Mouse (Mus musculus) embryonic facial prominence, embryonic 13.5 days (tissue): ENCODE measurements around the gene Il2ra. TPM values are rescaled to one million over a fixed set of nuclear protein-coding genes. Genes with fewer than 3 reads are reported as not detected.

Experiments used
- ATAC-seq: fragments of 200-750 bp; cut with Nextera tagmentation; 2 replicates; pipeline ENCODE4 v1.8.0; 2017; ENCODE audit warnings: low read depth; ENCODE audit not compliant: insufficient number of reproducible peaks, insufficient read depth, low FRiP score, low TSS enrichment
- H3K27ac ChIP-seq: fragments of 300-500 bp; sonication (generic); 2 replicates; pipeline ENCODE4 v1.5.1; 2015; ENCODE audit warnings: moderate library complexity, mild to moderate bottlenecking, inconsistent platforms
- H3K27me3 ChIP-seq: fragments of 300-500 bp; sonication (generic); 2 replicates; pipeline ENCODE4 v1.6.1; 2015; ENCODE audit warnings: mild to moderate bottlenecking, inconsistent platforms
- H3K36me3 ChIP-seq: fragments of 300-500 bp; sonication (generic); 2 replicates; pipeline ENCODE4 v1.6.1; 2015; ENCODE audit warnings: mild to moderate bottlenecking, inconsistent platforms
- H3K4me1 ChIP-seq: fragments of 300-500 bp; sonication (generic); 2 replicates; pipeline ENCODE4 v1.6.1; 2015; ENCODE audit warnings: inconsistent platforms
- H3K4me2 ChIP-seq: fragments of 300-500 bp; sonication (generic); 2 replicates; pipeline ENCODE4 v1.6.1; 2015; ENCODE audit warnings: moderate library complexity, mild to moderate bottlenecking, inconsistent platforms
- H3K4me3 ChIP-seq: fragments of 300-500 bp; sonication (generic); 2 replicates; pipeline ENCODE4 v1.5.1; 2015; ENCODE audit warnings: mild to moderate bottlenecking, inconsistent platforms
- H3K9ac ChIP-seq: fragments of 300-500 bp; sonication (generic); 2 replicates; pipeline ENCODE4 v1.6.1; 2015; ENCODE audit warnings: mild to moderate bottlenecking, inconsistent platforms
- H3K9me3 ChIP-seq: fragments of 300-500 bp; sonication (generic); 2 replicates; pipeline ENCODE4 v1.6.1; 2016; ENCODE audit warnings: inconsistent platforms
- WGBS: fragments of 180-500 bp; shearing (Covaris S2); methylation state at CpG from one replicate; pipeline ENCODE4 v1.1.7; 2015; ENCODE audit warnings: mixed read lengths; 5-methylcytosine and 5-hydroxymethylcytosine counted together
- polyA plus RNA-seq: library from polyadenylated mRNA; unstranded; fragments of >200 nt; fragmentation: Nextera tagmentation; extraction: Ambion mirVana; gene quantifications from 2 replicates; pipeline ENCODE4 v1.2.1, GENCODE M21; 2015

The Il2ra gene
- polyA plus RNA-seq, 1 experiment from 2014 or later = not detected

DNA sequence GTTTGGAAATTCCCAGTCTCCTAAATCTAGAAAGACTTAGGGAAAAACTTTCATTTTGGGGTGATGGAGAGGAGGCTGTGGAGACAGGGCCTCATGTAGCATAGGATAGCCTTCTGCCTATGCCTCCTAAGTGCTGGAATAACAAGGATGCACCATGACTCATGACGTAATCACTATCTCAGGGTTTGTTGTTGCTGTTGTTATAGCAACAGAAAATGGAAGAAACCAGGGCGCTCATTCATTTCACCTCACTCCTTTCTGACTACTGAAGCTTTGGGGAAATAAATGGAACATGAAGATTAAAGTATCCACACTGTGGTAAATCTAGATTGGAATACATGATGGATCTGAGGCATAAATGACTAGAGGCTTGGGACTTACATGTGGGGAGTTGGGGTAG lies 18.9 kb upstream of the Il2ra start:
- no peak for ATAC-seq
- Histone ChIP-seq H3K4me2 (no peak overlapping the region), H3K27ac (no peak overlapping the region), H3K9me3 (no peaks in the 10 kb centered on the region), H3K4me1 (no peaks in the 10 kb centered on the region), H3K27me3 (no peaks in the 10 kb centered on the region), H3K9ac (no peak overlapping the region), H3K4me3 (no peak overlapping the region), H3K36me3 (no peaks in the 10 kb centered on the region)
- WGBS = 75% methylated on average over 2 of the region's 2 CpGs

GRCm38 (mm10) chr2:11625890-11626289 lies 16.7 kb upstream of the Il2ra start, which contains the start of gene Gm17490:
TSS of gene Gm17490 (minus strand) at chr2:11626264.
- H3K27ac ChIP-seq = no peak within 1 kb of the TSS
- no peaks in the 10 kb centered on the region for H3K27me3 ChIP-seq
- ATAC-seq = no peak
- no peaks in the 10 kb centered on the region for H3K9me3 ChIP-seq
- H3K36me3 ChIP-seq = no peaks in the 10 kb centered on the region
- H3K9ac ChIP-seq = no peak within 1 kb of the TSS
- H3K4me2 ChIP-seq = no peak within 1 kb of the TSS
- no peak within 1 kb of the TSS for H3K4me3 ChIP-seq
- WGBS = 91% methylated on average over 5 of the region's 5 CpGs
- H3K4me1 ChIP-seq = no peaks in the 10 kb centered on the region

DNA sequence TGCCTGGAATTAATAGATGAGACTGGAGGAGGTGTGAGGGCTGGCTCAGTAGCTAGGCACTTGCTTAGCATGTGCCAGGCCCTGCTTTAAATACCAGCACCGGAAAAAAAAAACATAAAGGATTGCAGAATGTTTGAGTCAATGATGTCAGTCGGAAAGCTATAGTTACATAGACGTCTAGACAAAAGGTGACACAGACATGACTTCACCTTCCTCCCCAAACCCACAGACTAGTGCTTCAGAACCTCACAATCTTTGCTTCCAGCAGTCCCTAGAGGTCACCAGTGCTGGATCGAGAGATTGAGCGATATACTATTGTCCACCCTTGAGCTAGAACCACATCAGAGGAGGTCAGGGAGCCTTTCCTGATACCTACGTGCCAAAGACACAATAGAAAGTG lies 7.6 kb upstream of the Il2ra start:
- no peaks in the 10 kb centered on the region for H3K4me1 ChIP-seq
- H3K4me3 ChIP-seq = no peak overlapping the region
- H3K27me3 ChIP-seq = no peaks in the 10 kb centered on the region
- H3K36me3 ChIP-seq = no peaks in the 10 kb centered on the region
- 82% methylated on average over 6 of the region's 6 CpGs for WGBS
- ATAC-seq = no peak
- H3K9ac ChIP-seq = no peak overlapping the region
- no peaks in the 10 kb centered on the region for H3K9me3 ChIP-seq
- no peak overlapping the region for H3K27ac ChIP-seq
- H3K4me2 ChIP-seq = no peak overlapping the region

- no peaks in the 10 kb centered on the region for H3K4me1 ChIP-seq
- ATAC-seq = no peak
- H3K9me3 ChIP-seq = no peaks in the 10 kb centered on the region
- H3K27me3 ChIP-seq = no peaks in the 10 kb centered on the region
- no peak overlapping the region for H3K9ac ChIP-seq
- no peak overlapping the region for H3K4me2 ChIP-seq
- H3K4me3 ChIP-seq = no peak overlapping the region
- 93% methylated on average over 5 of the region's 5 CpGs for WGBS
- no peak overlapping the region for H3K27ac ChIP-seq
- H3K36me3 ChIP-seq = no peaks in the 10 kb centered on the region
Measured at GRCm38 (mm10) chr2:11635471-11636137, 7.0 kb upstream of the Il2ra start.

- Histone ChIP-seq H3K9ac (no peak overlapping the region), H3K27ac (no peak overlapping the region), H3K36me3 (no peaks in the 10 kb centered on the region), H3K27me3 (no peaks in the 10 kb centered on the region), H3K4me1 (no peaks in the 10 kb centered on the region), H3K9me3 (no peaks in the 10 kb centered on the region), H3K4me3 (no peak overlapping the region), H3K4me2 (no peak overlapping the region)
- no peak for ATAC-seq
- WGBS = 77% methylated on average over 3 of the region's 3 CpGs
Measured at GRCm38 (mm10) chr2:11636138-11636480, 6.5 kb upstream of the Il2ra start.

DNA sequence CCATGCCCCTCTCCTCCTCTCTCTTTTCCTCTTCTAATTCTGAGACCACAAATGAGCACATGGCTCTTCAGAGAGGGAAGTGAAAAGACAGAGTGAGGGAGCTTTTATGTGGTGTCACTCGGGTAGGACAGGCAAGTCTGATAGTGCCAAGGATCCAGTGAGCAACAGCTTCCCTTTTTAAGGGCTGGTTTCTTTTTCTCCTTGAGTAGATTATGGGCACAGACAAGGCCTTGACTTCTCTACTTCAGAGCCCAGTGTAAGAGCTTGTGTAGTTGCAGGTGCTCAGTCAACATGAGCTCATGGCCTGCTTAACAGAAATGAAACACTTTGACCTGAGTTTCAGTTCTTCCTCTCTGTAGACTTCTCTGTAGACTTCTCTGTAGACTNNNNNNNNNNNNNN lies 5.5 kb upstream of the Il2ra start:
- H3K9ac ChIP-seq = no peak overlapping the region
- H3K4me3 ChIP-seq = no peak overlapping the region
- H3K27ac ChIP-seq = no peak overlapping the region
- no peaks in the 10 kb centered on the region for H3K27me3 ChIP-seq
- no peaks in the 10 kb centered on the region for H3K9me3 ChIP-seq
- H3K4me1 ChIP-seq = no peaks in the 10 kb centered on the region
- H3K4me2 ChIP-seq = no peak overlapping the region
- 77% methylated on average over 1 of the region's 1 CpGs for WGBS
- no peaks in the 10 kb centered on the region for H3K36me3 ChIP-seq
- ATAC-seq = no peak

- no peak overlapping the region for H3K4me2 ChIP-seq
- WGBS = 79% methylated on average over 1 of the region's 1 CpGs
- no peaks in the 10 kb centered on the region for H3K27me3 ChIP-seq
Measured at GRCm38 (mm10) chr2:11644057-11644456, 1.4 kb downstream of the Il2ra start.

GRCm38 (mm10) chr2:11645297-11645696 lies 2.7 kb downstream of the Il2ra start:
- WGBS = 72% methylated on average over 2 of the region's 2 CpGs
- no peaks in the 10 kb centered on the region for H3K9me3 ChIP-seq
- H3K4me1 ChIP-seq = no peaks in the 10 kb centered on the region
- ATAC-seq = no peak
- H3K27ac ChIP-seq = no peak overlapping the region
- H3K9ac ChIP-seq = no peak overlapping the region
- no peaks in the 10 kb centered on the region for H3K27me3 ChIP-seq
- no peak overlapping the region for H3K4me2 ChIP-seq
- no peaks in the 10 kb centered on the region for H3K36me3 ChIP-seq
- no peak overlapping the region for H3K4me3 ChIP-seq

More at GRCm38 (mm10) chr2:11644057-11644456, 1.4 kb downstream of the Il2ra start:
- no peaks in the 10 kb centered on the region for H3K9me3 ChIP-seq
- H3K4me3 ChIP-seq = no peak overlapping the region
- H3K36me3 ChIP-seq = no peaks in the 10 kb centered on the region
- H3K4me1 ChIP-seq = no peaks in the 10 kb centered on the region
- no peak for ATAC-seq
- H3K27ac ChIP-seq = no peak overlapping the region
- H3K9ac ChIP-seq = no peak overlapping the region

GRCm38 (mm10) chr2:11651476-11651875 lies 8.9 kb downstream of the Il2ra start:
- WGBS = 48% methylated on average over 3 of the region's 3 CpGs
- H3K4me2 ChIP-seq = no peak overlapping the region

GRCm38 (mm10) chr2:11652196-11652595 lies 9.6 kb downstream of the Il2ra start:
- no peaks in the 10 kb centered on the region for H3K9me3 ChIP-seq
- no peak overlapping the region for H3K27ac ChIP-seq
- no peaks in the 10 kb centered on the region for H3K27me3 ChIP-seq
- no peak for ATAC-seq
- no peak overlapping the region for H3K4me2 ChIP-seq
- H3K4me3 ChIP-seq = no peak overlapping the region
- H3K4me1 ChIP-seq = no peaks in the 10 kb centered on the region; the same call in 1 of the 2 replicates
- 85% methylated on average over 3 of the region's 3 CpGs for WGBS
- H3K36me3 ChIP-seq = no peaks in the 10 kb centered on the region
- no peak overlapping the region for H3K9ac ChIP-seq

More at GRCm38 (mm10) chr2:11651476-11651875, 8.9 kb downstream of the Il2ra start:
- Histone ChIP-seq H3K9me3 (no peaks in the 10 kb centered on the region), H3K4me3 (no peak overlapping the region), H3K4me1 (no peaks in the 10 kb centered on the region; the same call in 1 of the 2 replicates), H3K27ac (no peak overlapping the region), H3K9ac (no peak overlapping the region), H3K36me3 (no peaks in the 10 kb centered on the region), H3K27me3 (no peaks in the 10 kb centered on the region)
- no peak for ATAC-seq

GRCm38 (mm10) chr2:11652780-11653179 lies 10.2 kb downstream of the Il2ra start:
- ATAC-seq = no peak
- WGBS = 68% methylated on average over 2 of the region's 2 CpGs
- no peaks in the 10 kb centered on the region; the same call in 1 of the 2 replicates for H3K4me1 ChIP-seq
- H3K27me3 ChIP-seq = no peaks in the 10 kb centered on the region
- no peak overlapping the region for H3K27ac ChIP-seq
- H3K36me3 ChIP-seq = no peaks in the 10 kb centered on the region
- H3K4me2 ChIP-seq = no peak overlapping the region
- no peak overlapping the region for H3K9ac ChIP-seq
- H3K4me3 ChIP-seq = no peak overlapping the region
- H3K9me3 ChIP-seq = no peaks in the 10 kb centered on the region

- H3K27me3 ChIP-seq = no peaks in the 10 kb centered on the region
- ATAC-seq = no peak
- no peak overlapping the region for H3K4me3 ChIP-seq
- H3K27ac ChIP-seq = no peak overlapping the region
- H3K36me3 ChIP-seq = no peaks in the 10 kb centered on the region
- no peaks in the 10 kb centered on the region for H3K9me3 ChIP-seq
- H3K4me2 ChIP-seq = no peak overlapping the region
- H3K9ac ChIP-seq = no peak overlapping the region
- WGBS = 39% methylated on average over 6 of the region's 6 CpGs
- no peaks in the 10 kb centered on the region; the same call in 1 of the 2 replicates for H3K4me1 ChIP-seq
Measured at GRCm38 (mm10) chr2:11653330-11653729, 10.7 kb downstream of the Il2ra start.
